ENCODE assay signal across 7 mouse cellular contexts in the genomic region with DNA sequence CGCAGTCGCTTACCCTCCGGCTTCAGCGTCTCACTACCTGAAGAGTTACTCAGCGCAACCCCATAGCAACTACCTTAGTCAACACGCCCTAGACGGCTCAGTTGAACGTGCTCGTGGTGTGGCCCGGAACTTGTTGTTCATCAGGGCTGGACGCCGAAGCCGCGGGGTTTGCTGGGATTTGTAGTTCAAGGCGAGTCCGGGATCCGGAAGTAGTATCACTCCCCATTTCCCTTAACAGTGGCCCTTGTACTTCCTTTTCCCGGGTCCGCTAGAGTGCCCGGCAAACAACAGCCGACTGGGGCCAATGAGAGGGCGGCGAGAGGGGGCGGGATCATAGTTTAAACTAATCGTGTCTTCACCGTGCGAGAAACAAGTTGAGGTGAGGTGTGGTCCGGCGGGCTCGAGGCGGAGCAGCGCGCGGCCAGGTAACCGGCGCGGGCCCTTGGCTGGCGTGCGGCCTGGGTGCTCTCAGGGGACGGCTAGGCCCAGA. TPM values are rescaled to one million over a fixed set of nuclear protein-coding genes. Genes with fewer than 3 reads are reported as not detected.
DNase-seq lines count a peak whose midpoint lies in the region; ATAC-seq lines count a peak whose summit lies in the region.

A gene (minus strand): TSS at position 145 of the 490 bp plus-strand sequence.
A gene (plus strand): TSS at position 361 of the 490 bp plus-strand sequence.

- peak; percentile 98 for DNase-seq in adrenal gland, postnatal 14 days
- peak; percentile 98 for DNase-seq in embryonic facial prominence, embryonic 11.5 days (ENCODE audit: low spot score)
- peak; percentile 99 for DNase-seq in kidney, adult 11 months
- DNase-seq in limb, embryonic 10.5 days (ENCODE audit: low spot score) = peak; percentile 96
- DNase-seq in spleen, adult 12 weeks (ENCODE audit: low spot score) = peak; percentile 94

- 0 out of 2 replicates have a peak within 1 kb of the TSS, but pooled peaks have one; percentile 16 for H3K27ac ChIP-seq in embryonic facial prominence, embryonic 11.5 days (replicated peaks; ENCODE audit: low read depth, low read length)
- H3K27ac ChIP-seq in limb, embryonic 10.5 days = peak within 1 kb of the TSS; percentile 92
- H3K27ac ChIP-seq in midbrain, embryonic 13.5 days = peak within 1 kb of the TSS; percentile 57

- H3K36me3 ChIP-seq in embryonic facial prominence, embryonic 11.5 days (replicated peaks; ENCODE audit: control insufficient read depth, insufficient read depth, low read depth, low read length) = no peaks in the 10 kb centered on the region; the same call in 1 of the 2 replicates
- peaks cover 32% of the 10 kb centered on the region for H3K36me3 ChIP-seq in limb, embryonic 10.5 days
- no peaks in the 10 kb centered on the region for H3K36me3 ChIP-seq in midbrain, embryonic 13.5 days

- H3K4me3 ChIP-seq in embryonic facial prominence, embryonic 11.5 days (ENCODE audit: low read depth, low read length) = peak within 1 kb of the TSS; percentile 69
- peak within 1 kb of the TSS; percentile 86 for H3K4me3 ChIP-seq in limb, embryonic 10.5 days
- peak within 1 kb of the TSS; percentile 74 for H3K4me3 ChIP-seq in midbrain, embryonic 13.5 days (replicated peaks)

- no peaks in the 10 kb centered on the region for H3K4me1 ChIP-seq in embryonic facial prominence, embryonic 11.5 days (ENCODE audit: control insufficient read depth, insufficient read depth, low read length)
- H3K4me1 ChIP-seq in limb, embryonic 10.5 days = peaks cover 21% of the 10 kb centered on the region
- peaks cover 34% of the 10 kb centered on the region for H3K4me1 ChIP-seq in midbrain, embryonic 13.5 days (replicated peaks)

- ATAC-seq in embryonic facial prominence, embryonic 11.5 days (replicated peaks; ENCODE audit: insufficient number of reproducible peaks, low FRiP score, low TSS enrichment, low read depth) = peak; percentile 99
- peak; percentile 96 for ATAC-seq in granulocyte monocyte progenitor cell, adult 5-6 weeks (replicated peaks; ENCODE audit: poor library complexity, severe bottlenecking)
- ATAC-seq in midbrain, embryonic 13.5 days = peak; percentile 99

- H3K9ac ChIP-seq in embryonic facial prominence, embryonic 11.5 days (replicated peaks; ENCODE audit: low read length) = peak within 1 kb of the TSS; percentile 77
- H3K9ac ChIP-seq in midbrain, embryonic 13.5 days (replicated peaks) = peak within 1 kb of the TSS; percentile 80

- H3K27me3 ChIP-seq in embryonic facial prominence, embryonic 11.5 days (ENCODE audit: control insufficient read depth, insufficient read depth, low read length) = no peaks in the 10 kb centered on the region
- H3K27me3 ChIP-seq in limb, embryonic 10.5 days (ENCODE audit: low read depth, poor library complexity, severe bottlenecking) = no peaks in the 10 kb centered on the region
- no peaks in the 10 kb centered on the region for H3K27me3 ChIP-seq in midbrain, embryonic 13.5 days

- H3K4me2 ChIP-seq in embryonic facial prominence, embryonic 11.5 days (ENCODE audit: low read depth, low read length) = peak within 1 kb of the TSS; percentile 65
- H3K4me2 ChIP-seq in midbrain, embryonic 13.5 days (replicated peaks) = peak within 1 kb of the TSS; percentile 84

- H3K9me3 ChIP-seq in embryonic facial prominence, embryonic 11.5 days (replicated peaks; ENCODE audit: control insufficient read depth, low read length) = no peaks in the 10 kb centered on the region
- no peaks in the 10 kb centered on the region for H3K9me3 ChIP-seq in limb, embryonic 10.5 days (replicated peaks)
- H3K9me3 ChIP-seq in midbrain, embryonic 13.5 days = no peaks in the 10 kb centered on the region

- WGBS in embryonic facial prominence, embryonic 11.5 days = 0% methylated on average over 40 of the region's 40 CpGs
- WGBS in limb, embryonic 10.5 days = under 1% methylated on average over 40 of the region's 40 CpGs
- under 1% methylated on average over 40 of the region's 40 CpGs for WGBS in midbrain, embryonic 13.5 days

RNA-seq across cellular contexts. Expression of the first gene that starts in this region (rescaled TPM):
- total RNA-seq in adrenal gland, postnatal 14 days (2021) = 6.0 and 7.3 TPM in 2 replicates
- 11.0 and 12.1 TPM in 2 replicates for polyA plus RNA-seq in embryonic facial prominence, embryonic 11.5 days (2014; fragmentation: Nextera tagmentation; extraction: Ambion mirVana)
- total RNA-seq in granulocyte monocyte progenitor cell, adult 5-6 weeks (2014; fragmentation: Nextera tagmentation) = 4.0 and 6.1 TPM in 2 replicates
- 3.8 TPM in 1 of 2 replicates, not detected in the other for total RNA-seq in granulocyte monocyte progenitor cell, adult 5-6 weeks (2017)
- 9.4 and 11.2 TPM in 2 replicates for polyA plus RNA-seq in limb, embryonic 10.5 days (2016; fragmentation: Nextera tagmentation; extraction: Ambion mirVana)
- polyA plus RNA-seq in midbrain, embryonic 13.5 days (2015; fragmentation: Nextera tagmentation; extraction: Ambion mirVana) = 9.6 and 10.6 TPM in 2 replicates

RNA-seq across cellular contexts. Expression of the second gene that starts in this region (rescaled TPM):
- total RNA-seq in adrenal gland, postnatal 14 days (2021) = 154 and 164 TPM in 2 replicates
- 107 and 110 TPM in 2 replicates for polyA plus RNA-seq in embryonic facial prominence, embryonic 11.5 days (2014; fragmentation: Nextera tagmentation; extraction: Ambion mirVana)
- 114 and 116 TPM in 2 replicates for total RNA-seq in granulocyte monocyte progenitor cell, adult 5-6 weeks (2014; fragmentation: Nextera tagmentation)
- total RNA-seq in granulocyte monocyte progenitor cell, adult 5-6 weeks (2017) = 153 and 204 TPM in 2 replicates
- 108 and 130 TPM in 2 replicates for polyA plus RNA-seq in limb, embryonic 10.5 days (2016; fragmentation: Nextera tagmentation; extraction: Ambion mirVana)
- polyA plus RNA-seq in midbrain, embryonic 13.5 days (2015; fragmentation: Nextera tagmentation; extraction: Ambion mirVana) = 63.0 and 70.7 TPM in 2 replicates

Comparison
In these comparisons a context has a peak if more than half of its experiments do, and no peak if none do; other contexts are left out.
1. Peak in every context shown above with its lines: DNase-seq, ATAC-seq, H3K4me3 ChIP-seq and H3K27ac ChIP-seq.
2. H3K27ac ChIP-seq: peak in every context shown above with its lines; median percentile 92 in limb, embryonic 10.5 days; 57 in midbrain, embryonic 13.5 days; 16 in embryonic facial prominence, embryonic 11.5 days.